27 mouse cellular contexts compared by ENCODE assay signal in the genomic region with DNA sequence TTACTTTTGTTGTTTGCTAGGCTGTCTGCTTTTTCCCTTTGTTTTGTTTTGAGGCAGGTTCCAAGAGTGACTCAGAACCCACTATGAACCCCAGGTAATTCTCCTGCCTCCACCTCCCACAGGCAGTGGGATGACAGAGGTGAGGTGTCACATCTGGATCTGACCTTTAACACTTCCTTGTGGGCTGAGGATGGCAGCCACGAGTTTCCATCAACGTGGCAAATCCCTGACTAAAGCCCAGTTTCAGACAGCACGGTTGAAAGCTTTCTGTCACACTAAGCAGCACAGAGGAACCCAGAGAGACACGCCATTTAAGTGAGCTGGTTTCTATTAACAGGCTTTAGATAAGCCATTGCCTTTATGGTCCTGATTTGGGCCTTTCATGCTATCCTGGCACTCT. TPM values are rescaled to one million over a fixed set of nuclear protein-coding genes. Genes with fewer than 3 reads are reported as not detected.
DNase-seq lines count a peak whose midpoint lies in the region; ATAC-seq and TF ChIP-seq lines count a peak whose summit lies in the region.
"Had no signal": no experiment of that assay in that cellular context is flagged by ENCODE, and none has a peak within 500 bp of the region (broad histone marks: within the 10 kb centered on the region; RNA-seq: fewer than 3 reads in every experiment).

No protein-coding gene starts in this region.

- TF ChIP-seq CTCF in kidney, adult 2 months (conservative IDR thresholded peaks at IDR 0.05; ENCODE audit: insufficient read depth, insufficient read length, low read depth, low read length), result no peak

- peak; percentile 66 for DNase-seq in heart, adult 11 months
- no peak for DNase-seq in kidney, adult 2 months
- DNase-seq in kidney, adult 11 months, result no peak
- no peak for DNase-seq in thymus, postnatal 14 days
- DNase-seq: adrenal gland, adult 8-10 months; adrenal gland, postnatal 25 days; B cell, adult 2 months; cerebellum, adult 11-12 months; cerebellum, adult 8-10 months; cerebellum, postnatal 10 days; cerebellum, postnatal 36 days; embryo, embryonic 11 days; forebrain, postnatal 0 days; gastrocnemius, adult 2 months; gastrocnemius, postnatal 14 days; heart, adult 18-20 months; heart, postnatal 14 days; heart, postnatal 4 days had no signal

- H3K4me3 ChIP-seq in heart, embryonic 11.5 days (ENCODE audit: low read depth, low read length), result no peak overlapping the region
- H3K4me3 ChIP-seq in kidney, adult 2 months (ENCODE audit: insufficient read depth, low read depth, low read length), result no peak overlapping the region
- H3K4me3 ChIP-seq: embryonic facial prominence, embryonic 12.5 days; embryonic facial prominence, embryonic 15.5 days; gastrocnemius, adult 2 months; heart, embryonic 13.5 days had no signal

- no peaks in the 10 kb centered on the region for H3K36me3 ChIP-seq in heart, embryonic 11.5 days (ENCODE audit: control insufficient read depth, insufficient read depth, low read length)
- H3K36me3 ChIP-seq in kidney, adult 2 months (ENCODE audit: control insufficient read depth, insufficient read depth, low read length), result no peaks in the 10 kb centered on the region
- H3K36me3 ChIP-seq: embryonic facial prominence, embryonic 12.5 days; embryonic facial prominence, embryonic 15.5 days; heart, embryonic 13.5 days had no signal

- H3K4me2 ChIP-seq in heart, embryonic 11.5 days, result no peak overlapping the region
- H3K4me2 ChIP-seq: embryonic facial prominence, embryonic 12.5 days; embryonic facial prominence, embryonic 15.5 days; heart, embryonic 13.5 days; hindbrain, embryonic 14.5 days had no signal

- H3K27me3 ChIP-seq in heart, embryonic 11.5 days (ENCODE audit: control insufficient read depth, insufficient read depth, low read length), result no peaks in the 10 kb centered on the region
- no peaks in the 10 kb centered on the region for H3K27me3 ChIP-seq in kidney, adult 2 months (replicated peaks; ENCODE audit: control insufficient read depth, insufficient read depth, low read length)
- H3K27me3 ChIP-seq: embryonic facial prominence, embryonic 12.5 days; embryonic facial prominence, embryonic 15.5 days; heart, embryonic 13.5 days had no signal

- no peak for ATAC-seq in heart, embryonic 11.5 days (replicated peaks; ENCODE audit: insufficient number of reproducible peaks, low FRiP score, low TSS enrichment)
- ATAC-seq in CD4-positive, CD25-positive, alpha-beta regulatory T cell, adult 4 months, result peak; percentile 20
- peak; percentile 27 for ATAC-seq in inflammation-experienced regulatory T-cells, adult 6 months
- ATAC-seq: forebrain, embryonic 14.5 days; forebrain, postnatal 0 days; hindbrain, postnatal 0 days had no signal

- 12% methylated on average over 4 of the region's 4 CpGs for WGBS in heart, embryonic 11.5 days (ENCODE audit: insufficient replicate concordance)
- WGBS in kidney, adult 2 months, result 28% methylated on average over 4 of the region's 4 CpGs

- peaks cover 10% of the 10 kb centered on the region for H3K4me1 ChIP-seq in heart, embryonic 11.5 days (ENCODE audit: control insufficient read depth, insufficient read depth, low read length)
- H3K4me1 ChIP-seq in kidney, adult 2 months (ENCODE audit: control insufficient read depth, insufficient read depth, low read length), result peaks cover 29% of the 10 kb centered on the region; the same call in 1 of the 2 replicates

- H3K27ac ChIP-seq in heart, embryonic 11.5 days (ENCODE audit: low read depth, low read length), result no peak overlapping the region
- H3K27ac ChIP-seq in kidney, adult 2 months (ENCODE audit: insufficient read depth, low read depth, low read length), result peak overlapping the region; percentile 17; the same call in 1 of the 2 replicates
- H3K27ac ChIP-seq: embryonic facial prominence, embryonic 12.5 days; embryonic facial prominence, embryonic 15.5 days; gastrocnemius, adult 2 months; heart, embryonic 13.5 days; hindbrain, embryonic 14.5 days; hindbrain, postnatal 0 days had no signal

- TF ChIP-seq POLR2A in kidney, adult 2 months (IDR thresholded peaks at IDR 0.05; ENCODE audit: low read depth, low read length), result no peak

- H3K9ac ChIP-seq in heart, embryonic 11.5 days (ENCODE audit: low read depth, low read length), result no peak overlapping the region
- H3K9ac ChIP-seq: embryonic facial prominence, embryonic 12.5 days; embryonic facial prominence, embryonic 15.5 days; forebrain, postnatal 0 days; heart, embryonic 13.5 days; hindbrain, embryonic 14.5 days had no signal

- H3K9me3 ChIP-seq in heart, embryonic 11.5 days (replicated peaks; ENCODE audit: control insufficient read depth, low read length), result no peaks in the 10 kb centered on the region
- H3K9me3 ChIP-seq: embryonic facial prominence, embryonic 12.5 days; embryonic facial prominence, embryonic 15.5 days had no signal

RNA-seq across cellular contexts. Expression of gene Usp24, which starts 36.8 kb away (rescaled TPM):
- 8.2 and 10.7 TPM in 2 replicates for polyA plus RNA-seq in heart, embryonic 11.5 days (2014; fragmentation: Nextera tagmentation; extraction: Ambion mirVana)
- polyA plus RNA-seq in kidney, adult 2 months (2012; rRNA removed), result 21.4 and 22.3 TPM in 2 replicates
- 10 to 100 TPM in 1 of 2 experiments, 1 to 10 TPM in 1; 9.9 to 12.9 TPM for polyA plus RNA-seq in CD4-positive, CD25-positive, alpha-beta regulatory T cell, adult 4 months (2017; shearing (Covaris generic))
- 10 to 100 TPM in 2 of 3 experiments, 1 to 10 TPM in 1; 5.2 to 11.9 (median 10.6) TPM for polyA plus RNA-seq in inflammation-experienced regulatory T-cells, adult 6 months (2017; shearing (Covaris generic))
